Mouse (Mus musculus) macrophage (primary cell): Measurements from ENCODE around the gene Spred3. TPM values are rescaled to one million over a fixed set of nuclear protein-coding genes. Genes with fewer than 3 reads are reported as not detected.
A peak's percentile ranks its signal among the peaks of the same experiment; 100 is the strongest.
"Not testable (repeated sequence)": the region's sequence is repeated elsewhere in the genome, so short reads cannot be mapped to it uniquely, and the experiment has no call there.

Source experiments
- H3K27ac ChIP-seq: fragments of 350-480 bp; formaldehyde crosslinking; 2 replicates; pipeline ENCODE4 v1.9.0; 2021
- H3K36me3 ChIP-seq: fragments of 350-480 bp; formaldehyde crosslinking; 2 replicates; pipeline ENCODE4 v1.9.0; 2021; ENCODE audit errors: inconsistent target
- H3K4me3 ChIP-seq: fragments of 350-480 bp; formaldehyde crosslinking; 2 replicates; pipeline ENCODE4 v1.9.0; 2021; ENCODE audit errors: inconsistent target
- H3K79me2 ChIP-seq: fragments of 350-480 bp; formaldehyde crosslinking; 2 replicates; pipeline ENCODE4 v1.9.0; 2021; ENCODE audit errors: inconsistent target
- WGBS: methylation state at CpG from one replicate; pipeline ENCODE4 v1.1.7; 2026; ENCODE audit warnings: inconsistent platforms; ENCODE audit not compliant: missing documents; 5-methylcytosine and 5-hydroxymethylcytosine counted together
- polyA plus RNA-seq: library from polyadenylated mRNA; stranded (reverse); fragments of 250-400 nt; gene quantifications from 3 replicates; pipeline ENCODE4 v1.2.4, GENCODE M21; 2018; ENCODE audit warnings: inconsistent platforms
- total RNA-seq, 78 experiments: library from RNA; depleted of rRNA; stranded (reverse); fragments of 250-400 nt; gene quantifications; 1 replicate in 9 of 78; 2 replicates in 24 of 78; 3 replicates in 43 of 78; 4 replicates in 2 of 78; pipeline ENCODE4 v1.2.4; 2018; ENCODE audit warnings: inconsistent platforms in 56 of 78

Spred3 gene
- total RNA-seq (2018; cell fraction: chromatin; rRNA removed), result 10 to 100 TPM in 20 of 26 experiments, 1 to 10 TPM in 6; 6.8 to 28.2 (median 12.9) TPM
- 1 to 10 TPM in 4 of 26 experiments, under 1 TPM in 22; 0.27 to 2.0 (median 0.63) TPM for total RNA-seq (2018; cell fraction: cytosol; rRNA removed)
- total RNA-seq (2018; cell fraction: nucleus; rRNA removed), result 10 to 100 TPM in 13 of 26 experiments, 1 to 10 TPM in 13; 4.5 to 20.3 (median 9.9) TPM
- 0.95 to 2.3 TPM (median 1.6 TPM) in 3 replicates for polyA plus RNA-seq

DNA sequence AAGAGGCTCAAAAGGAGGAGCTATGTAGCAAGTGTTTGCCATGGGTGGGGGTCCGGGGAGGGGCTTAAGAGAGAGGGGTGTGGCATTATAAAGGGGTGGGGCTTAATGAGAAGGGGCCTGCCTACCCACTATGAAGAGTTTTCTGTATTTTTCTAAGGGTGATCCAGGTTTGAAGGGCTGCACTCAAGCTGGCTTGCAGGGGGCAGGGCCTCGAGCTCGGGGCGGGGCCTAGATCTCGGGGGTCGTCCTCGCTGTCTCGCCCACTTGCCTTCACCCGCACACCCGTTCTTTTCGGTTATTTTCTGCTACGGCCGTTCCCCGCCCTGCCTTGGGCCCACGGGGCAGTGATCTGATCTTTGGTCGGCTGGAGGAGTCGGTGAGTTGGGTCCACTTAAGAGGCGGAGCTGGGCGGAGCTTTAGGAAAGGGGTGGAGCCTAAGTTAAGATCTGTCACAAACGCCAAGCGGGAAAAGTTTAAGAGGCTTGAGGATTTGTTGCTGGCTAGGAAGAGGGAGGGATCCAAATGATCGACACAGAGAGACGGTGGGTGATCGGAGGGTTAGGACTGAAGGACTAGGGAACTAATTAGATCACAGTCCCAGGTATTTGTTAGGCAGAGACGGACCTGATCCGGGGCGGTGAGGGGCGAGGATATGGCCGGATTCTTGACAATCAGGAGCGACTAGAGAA is at the start of gene Spred3, which contains the start of gene Ggn:
Gene Spred3, minus strand, starts transcription at position 346 of the 689 bp plus-strand sequence.
Gene Ggn, plus strand, starts transcription at position 145 of the 689 bp plus-strand sequence.
- 0 out of 2 replicates have a peak, but pooled peaks cover under 1% of the 10 kb centered on the region for H3K79me2 ChIP-seq
- H3K27ac ChIP-seq, result peak within 1 kb of the TSS; percentile 77
- peaks cover 15% of the 10 kb centered on the region for H3K36me3 ChIP-seq
- under 1% methylated on average over 30 of the region's 30 CpGs for WGBS
- peak within 1 kb of the TSS; percentile 58 for H3K4me3 ChIP-seq

DNA sequence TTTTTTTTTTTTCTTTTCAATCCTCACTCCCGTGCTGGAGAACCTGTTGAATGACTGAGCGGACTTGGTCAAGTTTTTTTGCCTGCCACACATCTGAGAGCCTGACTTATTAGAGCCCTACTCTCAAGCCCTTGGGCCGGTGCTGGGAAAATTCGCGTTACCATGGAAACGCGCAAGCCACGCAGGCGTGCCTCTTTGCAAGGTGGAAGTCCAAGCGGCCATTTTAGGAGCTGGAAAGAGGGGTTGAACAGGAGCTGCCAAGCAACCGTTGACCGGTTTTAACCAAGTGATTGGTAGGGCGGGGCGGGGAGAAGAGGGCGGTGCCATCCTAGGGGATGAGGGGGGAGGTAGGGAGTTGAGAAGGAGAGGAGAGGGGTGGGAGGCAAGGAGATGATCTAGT is 44.6 kb upstream of the Spred3 start:
- H3K36me3 ChIP-seq, result peaks cover 23% of the 10 kb centered on the region
- WGBS, result 90% methylated on average over 15 of the region's 15 CpGs
- no peaks in the 10 kb centered on the region for H3K79me2 ChIP-seq
- H3K27ac ChIP-seq, result no peak overlapping the region
- H3K4me3 ChIP-seq, result no peak overlapping the region

- H3K4me3 ChIP-seq, result no peak overlapping the region
- 80% methylated on average over 2 of the region's 2 CpGs for WGBS
- no peaks in the 10 kb centered on the region for H3K79me2 ChIP-seq
Observed at GRCm38 (mm10) chr7:29214236-29214635, 44.0 kb upstream of the Spred3 start.

GRCm38 (mm10) chr7:29213675-29214082 is 43.5 kb upstream of the Spred3 start, which contains the start of gene Catsperg1:
Gene Catsperg1, minus strand, starts transcription at chr7:29214035.
- no peak within 1 kb of the TSS for H3K27ac ChIP-seq
- 74% methylated on average over 19 of the region's 20 CpGs for WGBS
- no peaks in the 10 kb centered on the region for H3K79me2 ChIP-seq
- H3K4me3 ChIP-seq, result no peak within 1 kb of the TSS
- peaks cover 12% of the 10 kb centered on the region for H3K36me3 ChIP-seq

More at GRCm38 (mm10) chr7:29214236-29214635, 44.0 kb upstream of the Spred3 start:
- no peak overlapping the region for H3K27ac ChIP-seq
- H3K36me3 ChIP-seq, result peaks cover 17% of the 10 kb centered on the region

DNA sequence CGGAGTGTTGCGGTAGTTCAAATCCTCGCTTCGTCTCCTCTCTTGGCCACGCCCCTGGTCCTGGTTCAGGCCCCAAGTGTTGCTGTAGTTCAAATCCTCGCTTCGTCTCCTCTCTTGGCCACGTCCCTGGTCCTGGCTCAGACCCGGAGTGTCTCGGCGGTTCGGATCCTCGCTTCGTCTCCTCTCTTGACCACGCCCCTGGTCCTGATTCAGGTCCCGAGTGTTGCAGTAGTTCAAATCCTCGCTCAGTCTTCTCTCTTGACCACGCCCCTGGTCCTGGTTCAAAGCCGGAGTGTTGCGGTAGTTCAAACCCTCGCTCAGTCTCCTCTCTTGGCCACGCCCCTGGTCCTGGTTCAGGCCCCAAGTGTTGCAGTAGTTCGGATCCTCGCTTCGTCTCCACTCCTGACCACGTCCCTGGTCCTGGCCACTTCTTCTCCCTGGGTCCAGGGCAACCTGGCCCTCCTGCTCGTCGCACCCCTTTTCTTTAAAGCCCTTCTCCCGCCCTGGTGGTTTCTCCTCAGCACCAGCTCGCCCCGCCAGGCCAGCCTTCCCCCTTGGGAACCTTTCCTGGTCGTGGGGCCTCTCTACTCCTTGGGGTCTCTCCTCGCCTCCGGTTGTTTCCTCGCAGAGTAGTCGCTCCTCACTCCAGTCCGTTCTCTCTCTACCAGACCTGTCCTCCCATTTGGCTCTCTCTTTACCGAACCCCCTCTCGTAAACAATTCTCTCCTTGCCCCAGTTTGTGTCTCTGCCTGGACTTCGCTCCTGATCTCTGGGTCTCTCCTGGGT is 42.8 kb upstream of the Spred3 start:
- not testable (repeated sequence) for H3K36me3 ChIP-seq, H3K27ac ChIP-seq, H3K4me3 ChIP-seq, H3K79me2 ChIP-seq
- WGBS, result 92% methylated on average over 38 of the region's 40 CpGs

DNA sequence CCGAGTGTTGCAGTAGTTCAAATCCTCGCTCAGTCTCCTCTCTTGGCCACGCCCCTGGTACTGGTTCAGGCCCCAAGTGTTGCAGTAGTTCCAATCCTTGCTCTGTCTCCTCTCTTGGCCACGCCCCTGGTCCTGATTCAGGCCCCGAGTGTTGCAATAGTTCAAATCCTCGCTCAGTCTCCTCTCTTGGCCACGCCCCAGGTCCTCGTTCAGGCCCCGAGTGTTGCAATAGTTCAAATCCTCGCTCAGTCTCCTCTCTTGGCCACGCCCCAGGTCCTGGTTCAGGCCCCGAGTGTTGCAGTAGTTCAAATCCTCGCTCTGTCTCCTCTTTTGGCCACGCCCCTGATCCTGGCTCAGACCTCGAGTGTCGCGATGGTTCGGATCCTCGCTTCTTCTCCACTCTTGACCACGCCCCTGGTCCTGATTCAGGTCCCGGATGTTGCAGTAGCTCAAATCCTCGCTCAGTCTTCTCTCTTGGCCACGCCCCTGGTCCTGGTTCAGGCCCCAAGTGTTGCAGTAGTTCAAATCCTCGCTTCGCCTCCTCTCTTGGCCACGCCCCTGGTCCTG is 42.1 kb upstream of the Spred3 start:
- Histone ChIP-seq H3K79me2 (no peaks in the 10 kb centered on the region), H3K36me3 (no peaks in the 10 kb centered on the region), H3K4me3 (peak overlapping the region; percentile 29; the same call in 1 of the 2 replicates), H3K27ac (peak overlapping the region; percentile 80)
- WGBS, result 67% methylated on average over 26 of the region's 26 CpGs

DNA sequence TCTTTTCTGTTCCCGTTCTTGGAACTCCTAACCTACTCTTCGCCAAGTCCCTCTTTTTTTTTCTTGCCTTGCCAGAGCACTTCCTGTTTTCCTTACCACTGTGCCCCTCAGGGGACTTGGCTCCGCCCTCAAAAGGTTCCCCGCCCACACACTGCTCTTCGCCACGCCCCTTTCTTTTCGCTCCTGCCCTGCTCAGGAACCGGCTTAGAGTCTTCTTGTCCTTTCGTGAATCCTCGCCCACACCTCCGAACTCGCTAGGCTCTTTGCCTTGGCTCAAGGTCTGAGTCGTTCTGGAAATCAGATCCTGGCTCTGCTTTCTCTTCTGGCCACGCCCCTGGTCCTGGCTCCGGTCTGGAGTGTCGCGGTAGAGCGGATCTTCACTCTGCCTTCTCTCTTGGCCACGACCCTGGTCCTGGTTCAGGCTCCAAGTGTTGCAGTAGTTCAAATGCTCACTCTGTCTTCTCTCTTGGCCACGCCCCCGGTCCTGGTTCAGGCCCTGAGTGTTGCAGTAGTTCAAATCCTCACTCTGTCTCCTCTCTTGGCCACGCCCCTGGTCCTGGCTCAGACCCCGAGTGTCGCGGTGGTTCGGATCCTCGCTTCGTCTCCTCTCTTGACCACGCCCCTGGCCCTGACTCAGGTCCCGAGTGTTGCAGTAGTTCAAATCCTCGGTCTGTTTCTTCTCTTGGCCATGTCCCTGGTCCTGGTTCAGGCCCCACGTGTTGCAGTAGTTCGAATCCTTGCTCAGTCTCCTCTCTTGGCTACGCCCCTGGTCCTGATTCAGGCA is 41.4 kb upstream of the Spred3 start:
- peak overlapping the region; percentile 80 for H3K27ac ChIP-seq
- H3K36me3 ChIP-seq, result no peaks in the 10 kb centered on the region
- no peaks in the 10 kb centered on the region for H3K79me2 ChIP-seq
- H3K4me3 ChIP-seq, result peak overlapping the region; percentile 29
- 12% methylated on average over 34 of the region's 34 CpGs for WGBS

DNA sequence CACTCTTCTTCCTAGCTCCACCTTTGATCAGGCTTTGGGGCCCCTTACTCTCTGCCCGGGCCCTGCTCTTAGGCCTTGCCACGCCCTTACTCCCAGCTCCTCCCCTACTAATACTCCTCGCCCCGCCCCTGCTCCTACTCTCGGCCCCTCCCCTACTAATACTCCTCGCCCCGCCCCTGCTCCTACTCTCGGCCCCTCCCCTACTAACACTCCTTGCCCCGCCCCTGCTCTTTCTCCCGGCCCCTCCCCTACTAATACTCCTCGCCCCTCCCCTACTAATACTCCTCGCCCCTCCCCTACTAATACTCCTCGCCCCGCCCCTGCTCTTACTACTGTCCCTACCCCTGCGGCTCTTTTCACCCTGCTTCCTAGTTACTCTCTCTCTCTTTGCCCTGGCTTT is 40.8 kb upstream of the Spred3 start:
- Histone ChIP-seq H3K27ac (peak overlapping the region; percentile 80), H3K4me3 (peak overlapping the region; percentile 29; the same call in 1 of the 2 replicates)
- H3K79me2 ChIP-seq, H3K36me3 ChIP-seq: not testable (repeated sequence)
- 11% methylated on average over 5 of the region's 15 CpGs for WGBS

DNA sequence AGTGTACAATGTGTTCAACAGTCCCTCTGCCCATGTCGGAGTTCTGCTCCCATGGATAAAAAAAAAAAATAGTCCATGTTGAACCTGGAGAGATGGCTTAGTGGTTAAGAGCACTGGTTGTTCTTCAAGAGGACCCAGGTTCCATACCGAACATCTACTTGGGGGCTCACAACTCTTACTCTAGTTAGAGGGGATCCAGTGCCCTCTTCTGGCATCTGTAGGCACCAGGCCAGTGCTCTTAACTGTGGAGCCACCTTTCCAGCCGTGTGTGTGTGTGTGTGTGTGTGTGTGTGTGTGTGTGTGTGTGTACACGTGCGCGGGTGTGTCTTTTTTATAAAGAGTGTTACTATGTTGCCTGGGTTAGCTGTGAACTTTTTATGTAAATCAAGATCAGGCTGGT is 32.4 kb upstream of the Spred3 start:
- WGBS, result 66% methylated on average over 6 of the region's 6 CpGs

GRCm38 (mm10) chr7:29194230-29194629 is 24.0 kb upstream of the Spred3 start:
- not testable (repeated sequence) for H3K36me3 ChIP-seq, H3K27ac ChIP-seq, H3K4me3 ChIP-seq, H3K79me2 ChIP-seq
- no CpG with 5 or more reads among the region's 1 CpGs for WGBS

More for the DNA sequence above, 32.4 kb upstream of the Spred3 start:
- Histone ChIP-seq H3K27ac (no peak overlapping the region), H3K36me3 (no peaks in the 10 kb centered on the region), H3K79me2 (no peaks in the 10 kb centered on the region), H3K4me3 (no peak overlapping the region)

GRCm38 (mm10) chr7:29181323-29181722 is 11.1 kb upstream of the Spred3 start:
- not testable (repeated sequence) for H3K36me3 ChIP-seq, H3K27ac ChIP-seq, H3K4me3 ChIP-seq
- peaks cover 39% of the 10 kb centered on the region for H3K79me2 ChIP-seq
- WGBS, result 94% methylated on average over 4 of the region's 4 CpGs

DNA sequence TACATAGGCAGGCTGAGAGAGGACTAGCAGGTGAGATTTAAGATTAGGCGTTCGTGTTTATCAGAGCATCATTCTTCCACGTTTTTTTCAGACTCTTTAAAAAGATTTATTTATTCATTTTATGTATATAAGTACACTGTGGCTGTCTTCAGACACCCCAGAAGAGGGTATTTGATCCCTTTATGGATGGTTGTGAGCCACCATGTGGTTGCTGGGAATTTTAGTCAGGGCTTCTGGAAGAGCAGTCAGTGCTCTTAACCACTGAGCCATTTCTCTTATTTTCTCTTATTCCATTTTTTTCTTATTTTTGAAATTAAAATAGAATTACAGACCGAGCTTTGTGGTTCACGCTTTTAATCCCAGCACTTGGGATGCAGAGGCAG is 10.6 kb upstream of the Spred3 start:
- 70% methylated on average over 3 of the region's 5 CpGs for WGBS
- Histone ChIP-seq H3K79me2 (peaks cover 44% of the 10 kb centered on the region), H3K36me3 (peaks cover 15% of the 10 kb centered on the region), H3K27ac (no peak overlapping the region), H3K4me3 (no peak overlapping the region)

DNA sequence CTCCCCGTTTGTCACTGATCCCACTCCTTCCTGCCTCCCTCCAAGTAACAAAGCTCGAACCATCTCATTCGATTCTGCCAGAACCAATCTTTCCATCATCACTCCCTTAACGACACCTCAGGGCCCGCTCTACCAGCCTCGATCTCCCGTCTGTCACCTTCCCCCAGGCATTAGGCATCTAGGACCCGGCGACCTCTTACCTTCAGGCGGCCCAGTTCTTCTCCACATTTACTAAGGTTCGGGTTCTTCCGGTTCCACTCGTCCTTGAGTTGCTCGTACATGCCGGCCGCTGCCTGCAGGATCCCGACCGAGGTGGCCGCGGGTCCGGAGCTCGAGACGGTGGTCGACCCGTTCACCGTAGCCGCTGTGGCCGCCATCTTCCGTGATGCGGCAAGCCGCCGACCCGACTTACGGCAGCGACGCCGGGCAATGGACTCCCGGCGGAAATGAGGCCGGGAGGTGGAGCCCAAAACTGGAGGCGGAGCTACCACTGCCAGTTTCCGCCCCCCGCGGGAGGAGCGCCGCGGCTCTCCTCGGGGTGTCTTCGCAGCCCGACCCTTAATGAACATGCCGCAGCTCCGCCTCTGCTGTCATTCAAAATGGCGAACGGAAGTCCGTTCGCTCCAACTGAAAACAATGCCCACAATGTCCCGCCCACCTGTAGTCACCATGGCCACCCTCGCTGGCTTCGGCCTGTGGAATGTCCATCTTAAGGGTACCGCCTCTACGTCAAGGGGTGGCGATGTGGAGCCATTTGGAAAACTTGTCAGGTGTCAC is 10.1 kb upstream of the Spred3 start, which contains the start of gene Psmd8:
Gene Psmd8, minus strand, starts transcription at position 625 of the 777 bp plus-strand sequence.
- Histone ChIP-seq H3K27ac (peak within 1 kb of the TSS; percentile 91), H3K4me3 (peak within 1 kb of the TSS; percentile 99), H3K36me3 (peaks cover 20% of the 10 kb centered on the region), H3K79me2 (peaks cover 50% of the 10 kb centered on the region)
- WGBS, result under 1% methylated on average over 62 of the region's 62 CpGs
